Mouse (Mus musculus) activated CD4-positive, CD25-positive, alpha-beta regulatory T cell, adult 4 months (primary cell): ENCODE data around the gene Per2. TPM values are rescaled to one million over a fixed set of nuclear protein-coding genes. Genes with fewer than 3 reads are reported as not detected.

Experiments used
- ATAC-seq: one replicate; pipeline ENCODE4 v1.8.0; 2017
- polyA plus RNA-seq, 2 experiments: library from polyadenylated mRNA; unstranded; fragments of 100-300 nt; shearing (Covaris generic); gene quantifications; one replicate each; pipeline ENCODE4 v1.2.1; 2017

The Per2 gene
- polyA plus RNA-seq, 2 experiments from 2014 or later = 0.52 to 0.89 TPM

- ATAC-seq = no peak
These were observed 782 bp downstream of the Per2 start for GRCm38 (mm10) chr1:91458223-91458861.

- ATAC-seq = no peak
These were observed 1.4 kb downstream of the Per2 start for GRCm38 (mm10) chr1:91457698-91458097.

GRCm38 (mm10) chr1:91457116-91457515, 2.0 kb downstream of the Per2 start:
- ATAC-seq = no peak

- no peak for ATAC-seq
These were observed 2.8 kb downstream of the Per2 start for GRCm38 (mm10) chr1:91456301-91456801.

GRCm38 (mm10) chr1:91455661-91456161, 3.4 kb downstream of the Per2 start:
- ATAC-seq = no peak

- no peak for ATAC-seq
These were observed 4.2 kb downstream of the Per2 start for GRCm38 (mm10) chr1:91454927-91455326.

GRCm38 (mm10) chr1:91454366-91454765, 4.8 kb downstream of the Per2 start:
- no peak for ATAC-seq

- no peak for ATAC-seq
These were observed 5.2 kb downstream of the Per2 start for GRCm38 (mm10) chr1:91453932-91454331.

- no peak for ATAC-seq
These were observed 7.5 kb downstream of the Per2 start for GRCm38 (mm10) chr1:91451547-91452084.

GRCm38 (mm10) chr1:91450851-91451250, 8.3 kb downstream of the Per2 start:
- no peak for ATAC-seq

GRCm38 (mm10) chr1:91448688-91449087, 10.4 kb downstream of the Per2 start:
- no peak for ATAC-seq

GRCm38 (mm10) chr1:91446511-91446910, 12.6 kb downstream of the Per2 start:
- no peak for ATAC-seq

GRCm38 (mm10) chr1:91446060-91446459, 13.1 kb downstream of the Per2 start:
- no peak for ATAC-seq

- no peak for ATAC-seq
These were observed 14.0 kb downstream of the Per2 start for GRCm38 (mm10) chr1:91444841-91445830.

- ATAC-seq = no peak
These were observed 16.7 kb downstream of the Per2 start for GRCm38 (mm10) chr1:91442350-91442990.

- no peak for ATAC-seq
These were observed 17.3 kb downstream of the Per2 start for GRCm38 (mm10) chr1:91441855-91442254.

GRCm38 (mm10) chr1:91439776-91440175, 19.3 kb downstream of the Per2 start:
- ATAC-seq = no peak

- ATAC-seq = no peak
These were observed 21.6 kb downstream of the Per2 start for GRCm38 (mm10) chr1:91437573-91437972.

GRCm38 (mm10) chr1:91437083-91437400, 22.1 kb downstream of the Per2 start:
- no peak for ATAC-seq

- no peak for ATAC-seq
These were observed 22.6 kb downstream of the Per2 start for GRCm38 (mm10) chr1:91436380-91437082.

- no peak for ATAC-seq
These were observed 23.5 kb downstream of the Per2 start for GRCm38 (mm10) chr1:91435606-91436130.

GRCm38 (mm10) chr1:91434905-91435304, 24.2 kb downstream of the Per2 start:
- no peak for ATAC-seq
